Mouse (Mus musculus) CD8-positive naive resting alpha-beta T cell, adult 2 months (primary cell): ENCODE data around the gene Itpripl1.
"Not testable (repeated sequence)": the region's sequence is repeated elsewhere in the genome, so short reads cannot be mapped to it uniquely, and the experiment has no call there.

Experiments used
- DNase-seq, 2 experiments: peaks; one replicate each; pipeline ENCODE4 v3.0.0; 2022; ENCODE audit warnings: low read depth in 2 of 2, low spot score in 2 of 2

Gene Itpripl1

DNA sequence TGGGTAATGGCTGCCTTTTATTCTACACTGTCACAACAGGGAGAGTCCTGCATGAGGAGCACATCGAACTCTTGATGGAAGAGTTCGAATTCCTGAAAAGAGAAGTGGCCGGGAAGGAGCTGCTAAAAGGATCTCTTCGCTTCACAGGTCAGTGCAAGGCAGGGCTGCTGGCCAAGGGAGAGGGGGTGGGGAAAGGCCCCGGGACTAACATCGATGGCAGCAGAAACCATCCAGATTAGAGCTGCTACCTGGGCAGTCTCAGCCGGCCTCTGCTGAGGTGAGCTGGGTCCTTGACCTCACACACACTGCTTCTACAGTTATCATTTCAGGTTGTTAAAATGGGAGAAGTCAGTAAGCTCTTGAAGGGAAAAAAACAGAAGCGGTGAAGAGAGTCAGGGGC is 51.2 kb downstream of the Itpripl1 start:
- DNase-seq: no peak

GRCm38 (mm10) chr2:127090151-127090550 is 53.1 kb downstream of the Itpripl1 start:
- not testable (repeated sequence) for DNase-seq
